Mouse (Mus musculus) heart, embryonic 15.5 days (tissue): ENCODE measurements around the gene Pdcd6ip. TPM values are rescaled to one million over a fixed set of nuclear protein-coding genes. Genes with fewer than 3 reads are reported as not detected.

Experiments used
- ATAC-seq: fragments of 200-750 bp; cut with Nextera tagmentation; replicated peaks from 2 replicates; pipeline ENCODE4 v1.8.0; 2017; ENCODE audit warnings: low read depth, moderate TSS enrichment; ENCODE audit not compliant: insufficient number of reproducible peaks, insufficient read depth, low FRiP score
- H3K27ac ChIP-seq: fragments of 300-500 bp; sonication (generic); 2 replicates; pipeline ENCODE4 v1.5.1; 2015; ENCODE audit warnings: mild to moderate bottlenecking, inconsistent platforms
- H3K27me3 ChIP-seq: fragments of 300-500 bp; sonication (generic); 2 replicates; pipeline ENCODE4 v1.6.1; 2015; ENCODE audit warnings: inconsistent platforms
- H3K36me3 ChIP-seq: fragments of 300-500 bp; sonication (generic); 2 replicates; pipeline ENCODE4 v1.6.1; 2015; ENCODE audit warnings: mild to moderate bottlenecking, inconsistent platforms
- H3K4me1 ChIP-seq: fragments of 300-500 bp; sonication (generic); replicated peaks from 2 replicates; pipeline ENCODE4 v1.6.1; 2015; ENCODE audit warnings: inconsistent platforms
- H3K4me2 ChIP-seq: fragments of 300-500 bp; sonication (generic); 2 replicates; pipeline ENCODE4 v1.6.1; 2015; ENCODE audit warnings: inconsistent platforms, mild to moderate bottlenecking, moderate library complexity
- H3K4me3 ChIP-seq: fragments of 300-500 bp; sonication (generic); 2 replicates; pipeline ENCODE4 v1.5.1; 2015; ENCODE audit warnings: mild to moderate bottlenecking, inconsistent platforms
- H3K9ac ChIP-seq: fragments of 300-500 bp; sonication (generic); 2 replicates; pipeline ENCODE4 v1.6.1; 2015; ENCODE audit warnings: mild to moderate bottlenecking, inconsistent platforms
- H3K9me3 ChIP-seq: fragments of 300-500 bp; sonication (generic); replicated peaks from 2 replicates; pipeline ENCODE4 v1.6.1; 2016; ENCODE audit warnings: inconsistent platforms
- WGBS: fragments of 180-500 bp; shearing (Covaris S2); methylation state at CpG from one replicate; pipeline ENCODE4 v1.1.7; 2015; ENCODE audit warnings: mixed read lengths; 5-methylcytosine and 5-hydroxymethylcytosine counted together
- polyA plus RNA-seq: library from polyadenylated mRNA; unstranded; fragments of >200 nt; fragmentation: Nextera tagmentation; extraction: Ambion mirVana; gene quantifications from 2 replicates; pipeline ENCODE4 v1.2.1, GENCODE M21; 2015

Gene Pdcd6ip
- 53.5 and 64.6 TPM in 2 replicates for polyA plus RNA-seq

DNA sequence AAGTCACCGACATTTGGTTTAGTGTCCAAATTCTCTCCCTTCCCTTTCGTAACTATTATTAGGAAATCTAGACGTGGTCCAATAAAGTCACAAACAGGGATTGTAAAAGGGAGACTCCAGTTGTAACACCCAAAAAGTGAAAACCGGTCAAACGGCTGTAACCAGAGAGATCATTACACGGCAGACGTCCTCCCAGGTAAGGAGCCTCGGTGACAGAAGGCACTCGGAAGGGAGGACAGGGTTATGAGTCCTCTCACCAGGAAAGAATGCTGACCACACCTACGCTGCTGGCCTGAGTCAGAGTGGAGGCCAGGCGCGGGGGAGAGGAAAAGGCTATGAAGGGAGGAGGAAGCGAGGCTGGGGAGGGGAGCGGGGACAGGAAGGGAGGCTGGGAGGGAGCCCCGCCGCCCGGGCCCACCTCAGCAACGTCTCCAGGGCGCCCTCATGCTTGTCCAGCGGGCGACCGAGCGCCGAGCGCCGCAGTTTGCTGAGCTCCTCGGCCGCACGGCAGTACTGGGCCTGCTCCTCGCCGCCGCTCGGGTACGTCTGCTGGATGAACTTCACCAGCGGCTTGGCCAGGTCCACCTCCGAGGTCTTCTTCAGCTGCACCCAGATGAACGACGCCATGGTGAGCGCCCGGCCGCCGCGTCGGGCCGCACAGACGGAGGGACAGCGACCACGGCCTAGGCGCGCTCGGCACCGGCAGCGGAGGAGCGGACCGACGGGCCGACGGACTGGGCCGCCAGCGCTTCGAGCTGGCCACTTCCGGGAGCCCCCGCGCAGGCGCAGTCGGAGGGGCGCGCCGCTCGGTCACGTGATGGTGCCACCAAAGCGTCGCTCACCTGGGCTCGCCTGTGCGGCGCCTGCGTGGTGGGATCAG lies at the start of gene Pdcd6ip:
Gene Pdcd6ip (minus strand): TSS at position 779 of the 880 bp plus-strand sequence.
- Histone ChIP-seq H3K27me3 (no peaks in the 10 kb centered on the region), H3K27ac (peak within 1 kb of the TSS; percentile 96), H3K9ac (peak within 1 kb of the TSS; percentile 97), H3K9me3 (no peaks in the 10 kb centered on the region), H3K4me3 (peak within 1 kb of the TSS; percentile 98), H3K4me2 (peak within 1 kb of the TSS; percentile 71), H3K36me3 (no peaks in the 10 kb centered on the region), H3K4me1 (peaks cover 21% of the 10 kb centered on the region)
- WGBS, result under 1% methylated on average over 74 of the region's 77 CpGs
- ATAC-seq, result peak; percentile 90

- Histone ChIP-seq H3K4me3 (no peak overlapping the region), H3K9ac (no peak overlapping the region), H3K36me3 (0 out of 2 replicates have a peak, but pooled peaks cover 4% of the 10 kb centered on the region), H3K9me3 (0 out of 2 replicates have a peak, but pooled peaks cover 2% of the 10 kb centered on the region), H3K4me2 (no peak overlapping the region), H3K4me1 (no peaks in the 10 kb centered on the region), H3K27ac (no peak overlapping the region), H3K27me3 (no peaks in the 10 kb centered on the region)
- no peak for ATAC-seq
- 81% methylated on average over 15 of the region's 15 CpGs for WGBS
Observed at GRCm38 (mm10) chr9:113755888-113756719, 48.0 kb upstream of the Pdcd6ip start.

GRCm38 (mm10) chr9:113749356-113749755 lies 41.3 kb upstream of the Pdcd6ip start:
- H3K4me3 ChIP-seq, result no peak overlapping the region
- no peak overlapping the region for H3K4me2 ChIP-seq
- 0 out of 2 replicates have a peak, but pooled peaks cover 3% of the 10 kb centered on the region for H3K36me3 ChIP-seq
- no peak overlapping the region for H3K9ac ChIP-seq
- H3K9me3 ChIP-seq, result no peaks in the 10 kb centered on the region
- H3K27ac ChIP-seq, result no peak overlapping the region
- WGBS, result 54% methylated on average over 7 of the region's 7 CpGs
- no peaks in the 10 kb centered on the region for H3K4me1 ChIP-seq
- no peaks in the 10 kb centered on the region for H3K27me3 ChIP-seq
- no peak for ATAC-seq

DNA sequence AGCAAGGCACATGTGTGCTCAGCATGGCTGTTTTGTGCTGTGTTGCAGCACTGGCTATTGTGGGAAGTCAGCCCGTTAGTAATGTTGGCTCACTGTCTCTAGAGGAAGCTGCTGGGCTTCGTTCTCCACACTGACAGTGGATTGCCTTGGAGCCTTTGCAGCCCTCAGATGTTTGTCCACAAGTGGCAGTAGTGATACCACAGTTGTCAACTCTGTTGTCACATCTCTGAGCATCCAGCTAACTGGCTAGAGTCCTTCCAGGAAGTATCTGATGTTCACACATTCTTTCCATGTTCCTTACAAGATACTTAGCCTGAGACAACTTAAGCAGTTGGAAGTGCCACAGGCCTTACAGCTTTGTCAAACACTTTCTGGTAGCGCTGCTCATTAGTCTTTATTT lies 35.2 kb upstream of the Pdcd6ip start:
- Histone ChIP-seq H3K36me3 (no peaks in the 10 kb centered on the region), H3K4me2 (peak overlapping the region; percentile 83; the same call in 1 of the 2 replicates), H3K9ac (no peak overlapping the region), H3K27ac (no peak overlapping the region), H3K9me3 (no peaks in the 10 kb centered on the region), H3K4me1 (peaks cover 12% of the 10 kb centered on the region), H3K4me3 (no peak overlapping the region), H3K27me3 (no peaks in the 10 kb centered on the region)
- WGBS, result 38% methylated on average over 3 of the region's 3 CpGs
- no peak for ATAC-seq

GRCm38 (mm10) chr9:113742361-113742794 lies 34.3 kb upstream of the Pdcd6ip start:
- Histone ChIP-seq H3K36me3 (no peaks in the 10 kb centered on the region), H3K27me3 (no peaks in the 10 kb centered on the region), H3K4me2 (peak overlapping the region; percentile 83), H3K4me1 (peaks cover 12% of the 10 kb centered on the region), H3K9me3 (no peaks in the 10 kb centered on the region), H3K27ac (peak overlapping the region; percentile 92; the same call in 1 of the 2 replicates), H3K9ac (peak overlapping the region; percentile 89), H3K4me3 (peak overlapping the region; percentile 98)
- 2% methylated on average over 17 of the region's 17 CpGs for WGBS
- ATAC-seq, result no peak

DNA sequence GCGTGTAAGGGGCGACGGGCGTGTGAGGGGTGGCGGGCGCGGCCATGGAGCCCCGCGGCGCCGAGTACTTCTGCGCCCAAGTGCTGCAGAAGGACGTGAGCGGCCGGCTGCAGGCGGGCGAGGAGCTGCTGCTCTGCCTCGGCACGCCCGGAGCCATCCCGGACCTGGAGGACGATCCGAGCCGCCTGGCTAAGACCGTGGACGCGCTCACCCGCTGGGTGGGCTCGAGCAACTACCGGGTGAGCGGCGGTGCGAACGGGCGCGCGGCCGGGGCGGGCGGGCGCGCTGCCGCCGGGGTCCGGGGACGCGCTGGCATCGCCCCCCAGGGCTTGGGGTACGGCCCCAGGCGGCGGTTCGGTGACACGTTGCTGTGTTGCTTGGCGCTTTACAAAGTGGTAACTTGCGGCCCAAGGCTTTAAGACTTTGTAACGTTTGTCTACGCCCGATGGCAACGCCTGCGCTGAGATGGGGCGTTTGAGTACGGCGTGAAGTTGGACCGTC lies 33.6 kb upstream of the Pdcd6ip start:
- Histone ChIP-seq H3K4me2 (peak overlapping the region; percentile 83), H3K27ac (peak overlapping the region; percentile 92), H3K4me1 (peaks cover 12% of the 10 kb centered on the region), H3K9ac (peak overlapping the region; percentile 89), H3K36me3 (no peaks in the 10 kb centered on the region), H3K27me3 (no peaks in the 10 kb centered on the region), H3K4me3 (peak overlapping the region; percentile 98), H3K9me3 (no peaks in the 10 kb centered on the region)
- peak; percentile 60 for ATAC-seq
- WGBS, result under 1% methylated on average over 63 of the region's 64 CpGs

GRCm38 (mm10) chr9:113741108-113741636 lies 33.1 kb upstream of the Pdcd6ip start, which contains the start of gene Clasp2:
Gene Clasp2 (plus strand): TSS chr9:113741473.
- ATAC-seq, result peak; percentile 91
- Histone ChIP-seq H3K4me1 (peaks cover 12% of the 10 kb centered on the region), H3K36me3 (no peaks in the 10 kb centered on the region), H3K4me3 (peak within 1 kb of the TSS; percentile 98), H3K9ac (peak within 1 kb of the TSS; percentile 89), H3K9me3 (no peaks in the 10 kb centered on the region), H3K27me3 (no peaks in the 10 kb centered on the region), H3K27ac (peak within 1 kb of the TSS; percentile 92), H3K4me2 (peak within 1 kb of the TSS; percentile 83)
- WGBS, result under 1% methylated on average over 63 of the region's 63 CpGs

GRCm38 (mm10) chr9:113738941-113739340 lies 30.9 kb upstream of the Pdcd6ip start:
- H3K4me1 ChIP-seq, result peaks cover 12% of the 10 kb centered on the region
- no peak overlapping the region for H3K4me3 ChIP-seq
- H3K36me3 ChIP-seq, result no peaks in the 10 kb centered on the region
- no peak overlapping the region for H3K9ac ChIP-seq
- ATAC-seq, result 0 out of 2 replicates have a peak, but pooled peaks have one; percentile 1
- no peak overlapping the region for H3K4me2 ChIP-seq
- H3K27ac ChIP-seq, result peak overlapping the region; percentile 46; the same call in 1 of the 2 replicates
- no peaks in the 10 kb centered on the region for H3K27me3 ChIP-seq
- WGBS, result 67% methylated on average over 6 of the region's 6 CpGs
- H3K9me3 ChIP-seq, result no peaks in the 10 kb centered on the region

- Histone ChIP-seq H3K4me2 (no peak overlapping the region), H3K27ac (peak overlapping the region; percentile 21), H3K36me3 (no peaks in the 10 kb centered on the region), H3K9me3 (no peaks in the 10 kb centered on the region), H3K27me3 (no peaks in the 10 kb centered on the region), H3K9ac (no peak overlapping the region), H3K4me1 (peaks cover 10% of the 10 kb centered on the region), H3K4me3 (no peak overlapping the region)
- WGBS, result 68% methylated on average over 9 of the region's 9 CpGs
- ATAC-seq, result 0 out of 2 replicates have a peak, but pooled peaks have one; percentile 18
Observed at GRCm38 (mm10) chr9:113738021-113738420, 30.0 kb upstream of the Pdcd6ip start.

DNA sequence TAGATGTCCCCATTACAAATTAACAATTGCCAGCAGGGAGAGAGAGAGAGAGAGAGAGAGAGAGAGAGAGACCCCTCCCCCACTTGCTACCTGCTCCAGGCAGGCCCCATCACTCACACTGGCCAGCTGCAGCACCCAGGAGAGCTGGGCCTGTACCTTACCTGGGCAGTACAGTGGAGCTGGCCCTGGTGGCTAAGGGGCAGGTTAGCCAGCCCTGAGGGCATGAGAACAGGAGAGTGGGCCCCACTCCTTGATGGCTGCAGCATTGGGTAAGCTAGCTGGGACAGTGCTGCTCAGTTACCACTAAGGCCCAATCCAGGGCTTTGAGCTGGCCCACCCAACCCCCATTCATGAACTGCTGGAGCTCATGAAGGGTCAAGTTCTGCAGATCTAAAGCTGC lies 27.9 kb upstream of the Pdcd6ip start:
- Histone ChIP-seq H3K9ac (no peak overlapping the region), H3K4me3 (no peak overlapping the region), H3K9me3 (no peaks in the 10 kb centered on the region), H3K36me3 (no peaks in the 10 kb centered on the region), H3K4me1 (peaks cover 10% of the 10 kb centered on the region), H3K4me2 (no peak overlapping the region), H3K27ac (no peak overlapping the region), H3K27me3 (no peaks in the 10 kb centered on the region)
- no peak for ATAC-seq
